Mouse (Mus musculus) liver, adult 2 months (tissue): Measurements from ENCODE around the gene Ms4a6c.
"Not testable (repeated sequence)": the region's sequence is repeated elsewhere in the genome, so short reads cannot be mapped to it uniquely, and the experiment has no call there.

Experiments
- CTCF ChIP-seq: fragments of 200-500 bp; IDR thresholded peaks from 2 replicates; pipeline ENCODE4 v1.5.1; 2011; ENCODE audit warnings: low read depth, low read length, control low read depth
- POLR2A ChIP-seq: fragments of 200-500 bp; IDR thresholded peaks from 2 replicates; pipeline ENCODE4 v1.6.1; 2011; ENCODE audit warnings: low read length, control low read depth; ENCODE audit not compliant: insufficient read depth; ENCODE audit errors: extremely low read depth

- TF ChIP-seq POLR2A, CTCF: not testable (repeated sequence)
Measured at GRCm38 (mm10) chr19:11517373-11517772, 48.2 kb downstream of the Ms4a6c start.
